Mouse (Mus musculus): ENCODE data around the gene Fancl.

DNA sequence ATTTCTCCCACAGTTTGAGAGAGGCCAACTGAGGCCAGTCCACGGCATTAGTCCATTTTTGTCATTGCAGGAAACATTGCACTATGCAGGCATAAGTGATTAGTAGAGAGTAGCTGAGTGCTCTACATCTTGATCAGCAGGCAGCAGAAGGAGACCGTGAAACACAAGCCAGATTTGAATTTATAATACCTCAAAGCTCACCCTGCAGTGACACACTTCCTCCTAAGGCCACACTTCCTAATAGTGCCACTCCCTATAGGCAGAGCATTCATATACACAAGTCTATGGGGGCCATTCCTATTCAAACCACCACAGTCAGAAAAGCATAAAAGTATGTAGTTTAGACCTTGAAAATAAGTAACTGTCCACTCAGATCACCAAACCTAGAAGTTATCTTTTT is 11.8 kb upstream of the Fancl start:
- TF ChIP-seq CTCF (IDR thresholded peaks at IDR 0.05; ENCODE audit: extremely low read depth, insufficient read depth, low read length) (no peak), POLR2A (IDR thresholded peaks at IDR 0.05; ENCODE audit: extremely low read depth, insufficient read depth, low read length) (no peak)

Data from cortical plate, adult 2 months (tissue).